ENCODE assay signal across 8 mouse cellular contexts in genomic region chr5:117069498-117069894, GRCm38 (mm10). TPM values are rescaled to one million over a fixed set of nuclear protein-coding genes. Genes with fewer than 3 reads are reported as not detected.
DNase-seq lines count a peak whose midpoint lies in the region; ATAC-seq and TF ChIP-seq lines count a peak whose summit lies in the region.

No protein-coding gene starts in this region.

- H3K4me1 ChIP-seq in liver, embryonic 14.5 days (replicated peaks; ENCODE audit: control insufficient read depth in 2 of 2, insufficient read depth in 2 of 2, low read length in 1 of 2), result no peaks in the 10 kb centered on the region
- H3K4me1 ChIP-seq in forebrain, embryonic 13.5 days, result peaks cover 6% of the 10 kb centered on the region
- H3K4me1 ChIP-seq in hindbrain, embryonic 13.5 days (replicated peaks), result peaks cover 13% of the 10 kb centered on the region
- no peaks in the 10 kb centered on the region for H3K4me1 ChIP-seq in limb, embryonic 14.5 days (ENCODE audit: control insufficient read depth, insufficient read depth, low read length)

- H3K36me3 ChIP-seq in liver, embryonic 14.5 days (replicated peaks; ENCODE audit: control insufficient read depth, insufficient read depth, low read depth), result no peaks in the 10 kb centered on the region
- no peaks in the 10 kb centered on the region for H3K36me3 ChIP-seq in forebrain, embryonic 13.5 days (ENCODE audit: poor library complexity, severe bottlenecking)
- no peaks in the 10 kb centered on the region for H3K36me3 ChIP-seq in hindbrain, embryonic 13.5 days
- H3K36me3 ChIP-seq in limb, embryonic 14.5 days (ENCODE audit: control insufficient read depth, insufficient read depth, low read length), result no peaks in the 10 kb centered on the region

- H3K4me2 ChIP-seq in liver, embryonic 14.5 days (ENCODE audit: low read depth), result no peak overlapping the region
- H3K4me2 ChIP-seq in forebrain, embryonic 13.5 days, result peak overlapping the region; percentile 40
- peak overlapping the region; percentile 42 for H3K4me2 ChIP-seq in hindbrain, embryonic 13.5 days
- H3K4me2 ChIP-seq in limb, embryonic 14.5 days (replicated peaks; ENCODE audit: low read depth, low read length, severe bottlenecking), result peak overlapping the region; percentile 21; the same call in 1 of the 2 replicates

- no peak for DNase-seq in liver, embryonic 14.5 days (ENCODE audit: low read depth in 3 of 3, low spot score in 3 of 3)
- no peak for DNase-seq in liver
- peak; percentile 56 for DNase-seq in limb, embryonic 14.5 days (ENCODE audit: low spot score)
- DNase-seq in right cerebral cortex, postnatal 14 days, result peak; percentile 74
- DNase-seq in urinary bladder, postnatal 10 days (ENCODE audit: low spot score), result no peak

- 16% methylated on average over 10 of the region's 10 CpGs for WGBS in liver, embryonic 14.5 days (ENCODE audit: insufficient replicate concordance)
- 18% methylated on average over 10 of the region's 10 CpGs for WGBS in forebrain, embryonic 13.5 days
- WGBS in hindbrain, embryonic 13.5 days, result 18% methylated on average over 10 of the region's 10 CpGs
- 9% methylated on average over 10 of the region's 10 CpGs for WGBS in limb, embryonic 14.5 days

- no peak for TF ChIP-seq EP300 in liver, embryonic 14.5 days (IDR thresholded peaks at IDR 0.05; ENCODE audit: low read depth)

- no peak for TF ChIP-seq POLR2A in limb, embryonic 14.5 days (IDR thresholded peaks at IDR 0.05; ENCODE audit: borderline replicate concordance, extremely low read depth, insufficient read depth, insufficient read length)

- no peaks in the 10 kb centered on the region for H3K9me3 ChIP-seq in liver, embryonic 14.5 days (ENCODE audit: control insufficient read depth, low read length)
- H3K9me3 ChIP-seq in forebrain, embryonic 13.5 days (replicated peaks), result no peaks in the 10 kb centered on the region
- H3K9me3 ChIP-seq in hindbrain, embryonic 13.5 days, result peaks cover 6% of the 10 kb centered on the region
- H3K9me3 ChIP-seq in limb, embryonic 14.5 days (ENCODE audit: control insufficient read depth, low read length), result no peaks in the 10 kb centered on the region

- TF ChIP-seq CTCF in liver, embryonic 14.5 days (IDR thresholded peaks at IDR 0.05; ENCODE audit: low read depth), result peak; percentile 54

- H3K27me3 ChIP-seq in liver, embryonic 14.5 days (ENCODE audit: control insufficient read depth, insufficient read depth, low read length), result no peaks in the 10 kb centered on the region
- no peaks in the 10 kb centered on the region for H3K27me3 ChIP-seq in forebrain, embryonic 13.5 days
- no peaks in the 10 kb centered on the region for H3K27me3 ChIP-seq in hindbrain, embryonic 13.5 days
- no peaks in the 10 kb centered on the region for H3K27me3 ChIP-seq in limb, embryonic 14.5 days (ENCODE audit: control insufficient read depth, insufficient read depth, low read length)

- no peak overlapping the region for H3K4me3 ChIP-seq in liver, embryonic 14.5 days (ENCODE audit: insufficient read depth in 1 of 2, low read depth in 2 of 2, low read length in 2 of 2)
- H3K4me3 ChIP-seq in forebrain, embryonic 13.5 days, result no peak overlapping the region
- peak overlapping the region; percentile 10; the same call in 1 of the 2 replicates for H3K4me3 ChIP-seq in hindbrain, embryonic 13.5 days
- peak overlapping the region; percentile 14; the same call in 1 of the 2 replicates for H3K4me3 ChIP-seq in limb, embryonic 14.5 days (replicated peaks; ENCODE audit: low read length)

- H3K27ac ChIP-seq in liver, embryonic 14.5 days, result no peak overlapping the region
- H3K27ac ChIP-seq in forebrain, embryonic 13.5 days, result no peak overlapping the region; the same call in 1 of the 2 replicates
- H3K27ac ChIP-seq in hindbrain, embryonic 13.5 days, result no peak overlapping the region
- no peak overlapping the region for H3K27ac ChIP-seq in limb, embryonic 14.5 days (replicated peaks; ENCODE audit: low read depth, low read length)

- H3K9ac ChIP-seq in liver, embryonic 14.5 days (replicated peaks), result no peak overlapping the region
- no peak overlapping the region for H3K9ac ChIP-seq in forebrain, embryonic 13.5 days
- H3K9ac ChIP-seq in hindbrain, embryonic 13.5 days, result no peak overlapping the region
- H3K9ac ChIP-seq in limb, embryonic 14.5 days (ENCODE audit: low read depth, low read length, severe bottlenecking), result no peak overlapping the region

- ATAC-seq in liver, embryonic 14.5 days (ENCODE audit: insufficient read depth), result no peak
- ATAC-seq in cerebellum, adult (ENCODE audit: insufficient number of reproducible peaks, low FRiP score, low TSS enrichment), result peak; percentile 82; the same call in 1 of the 2 replicates
- ATAC-seq in forebrain, embryonic 13.5 days, result 0 out of 2 replicates have a peak, but pooled peaks have one; percentile 41
- peak; percentile 59; the same call in 1 of the 2 replicates for ATAC-seq in hindbrain, embryonic 13.5 days (ENCODE audit: low FRiP score)
- ATAC-seq in limb, embryonic 14.5 days (ENCODE audit: low FRiP score, low read depth), result peak; percentile 37; the same call in 1 of the 2 replicates

RNA-seq across cellular contexts. Expression of gene Suds3, which starts 46.4 kb away (rescaled TPM):
- polyA plus RNA-seq in liver, embryonic 14.5 days (2012; rRNA removed), result 16.2 and 22.7 TPM in 2 replicates
- polyA plus RNA-seq in liver, embryonic 14.5 days (2014; fragmentation: Nextera tagmentation; extraction: Ambion mirVana), result 19.7 and 19.8 TPM in 2 replicates
- polyA plus RNA-seq in forebrain, embryonic 13.5 days (2015; fragmentation: Nextera tagmentation; extraction: Ambion mirVana), result 79.0 and 83.5 TPM in 2 replicates
- 83.2 and 90.5 TPM in 2 replicates for polyA plus RNA-seq in hindbrain, embryonic 13.5 days (2015; fragmentation: Nextera tagmentation; extraction: Ambion mirVana)
- 74.7 and 91.8 TPM in 2 replicates for polyA plus RNA-seq in limb, embryonic 14.5 days (2012; rRNA removed)
- 43.8 and 46.3 TPM in 2 replicates for polyA plus RNA-seq in limb, embryonic 14.5 days (2014; fragmentation: Nextera tagmentation; extraction: Ambion mirVana)

RNA-seq across cellular contexts. Expression of gene Taok3, which starts 50.4 kb away (rescaled TPM):
- polyA plus RNA-seq in liver, embryonic 14.5 days (2012; rRNA removed), result 14.7 and 17.1 TPM in 2 replicates
- polyA plus RNA-seq in liver, embryonic 14.5 days (2014; fragmentation: Nextera tagmentation; extraction: Ambion mirVana), result 43.3 and 50.2 TPM in 2 replicates
- 29.8 and 30.7 TPM in 2 replicates for polyA plus RNA-seq in forebrain, embryonic 13.5 days (2015; fragmentation: Nextera tagmentation; extraction: Ambion mirVana)
- polyA plus RNA-seq in hindbrain, embryonic 13.5 days (2015; fragmentation: Nextera tagmentation; extraction: Ambion mirVana), result 47.0 and 50.0 TPM in 2 replicates
- polyA plus RNA-seq in limb, embryonic 14.5 days (2012; rRNA removed), result 7.1 and 7.4 TPM in 2 replicates
- 14.3 and 15.8 TPM in 2 replicates for polyA plus RNA-seq in limb, embryonic 14.5 days (2014; fragmentation: Nextera tagmentation; extraction: Ambion mirVana)

Comparison
In these comparisons a context has a peak if more than half of its experiments do, and no peak if none do; other contexts are left out.
1. DNase-seq: peak in limb, embryonic 14.5 days (single experiment) and right cerebral cortex, postnatal 14 days (single experiment); none in liver, embryonic 14.5 days (0 of 3), liver (single experiment) and urinary bladder, postnatal 10 days (single experiment).
2. H3K4me3 ChIP-seq: peak in hindbrain, embryonic 13.5 days (single experiment) and limb, embryonic 14.5 days (single experiment); none in liver, embryonic 14.5 days (0 of 2) and forebrain, embryonic 13.5 days (single experiment).